Mouse (Mus musculus): Measurements from ENCODE around the gene Fam168a. TPM values are rescaled to one million over a fixed set of nuclear protein-coding genes. Genes with fewer than 3 reads are reported as not detected.

Gene Fam168a
- polyA plus RNA-seq, 1 experiment from 2014 or later: 27.8 TPM

GRCm38 (mm10) chr7:100855300-100855699, 148.9 kb downstream of the Fam168a start:
- H3K9ac ChIP-seq: 0 out of 2 replicates have a peak overlapping the region, but pooled peaks have one; percentile 6
- no peak; the same call in 1 of the 2 replicates for ATAC-seq (ENCODE audit: extremely low read depth, insufficient number of reproducible peaks, low FRiP score, low TSS enrichment)
- 47% methylated on average over 4 of the region's 4 CpGs for WGBS
- no peak overlapping the region for H3K4me3 ChIP-seq
- H3K27me3 ChIP-seq (replicated peaks): no peaks in the 10 kb centered on the region
- 0 out of 2 replicates have a peak, but pooled peaks cover 2% of the 10 kb centered on the region for H3K36me3 ChIP-seq
- H3K9me3 ChIP-seq: no peaks in the 10 kb centered on the region
- no peak overlapping the region for H3K4me2 ChIP-seq
- H3K27ac ChIP-seq (replicated peaks): peak overlapping the region; percentile 0; the same call in 1 of the 2 replicates
- H3K4me1 ChIP-seq: peaks cover 65% of the 10 kb centered on the region

- H3K9me3 ChIP-seq: no peaks in the 10 kb centered on the region
- H3K4me2 ChIP-seq: no peak overlapping the region
- ATAC-seq (ENCODE audit: extremely low read depth, insufficient number of reproducible peaks, low FRiP score, low TSS enrichment): no peak
- WGBS: 56% methylated on average over 5 of the region's 5 CpGs
- no peaks in the 10 kb centered on the region for H3K27me3 ChIP-seq (replicated peaks)
- peaks cover 72% of the 10 kb centered on the region for H3K4me1 ChIP-seq
- H3K36me3 ChIP-seq: no peaks in the 10 kb centered on the region
- H3K9ac ChIP-seq: 0 out of 2 replicates have a peak overlapping the region, but pooled peaks have one; percentile 6
- H3K27ac ChIP-seq (replicated peaks): peak overlapping the region; percentile 0; the same call in 1 of the 2 replicates
- H3K4me3 ChIP-seq: no peak overlapping the region
Measured at GRCm38 (mm10) chr7:100855795-100856573, 149.5 kb downstream of the Fam168a start.

GRCm38 (mm10) chr7:100860450-100860849, 154.0 kb downstream of the Fam168a start:
- Histone ChIP-seq H3K36me3 (no peaks in the 10 kb centered on the region), H3K4me3 (no peak overlapping the region), H3K4me2 (peak overlapping the region; percentile 18; the same call in 1 of the 2 replicates), H3K9me3 (no peaks in the 10 kb centered on the region), H3K9ac (peak overlapping the region; percentile 24; the same call in 1 of the 2 replicates), H3K27me3 (replicated peaks) (no peaks in the 10 kb centered on the region), H3K4me1 (peaks cover 48% of the 10 kb centered on the region), H3K27ac (replicated peaks) (no peak overlapping the region)
- no peak for ATAC-seq (ENCODE audit: extremely low read depth, insufficient number of reproducible peaks, low FRiP score, low TSS enrichment)
- 72% methylated on average over 3 of the region's 3 CpGs for WGBS

- no peak overlapping the region for H3K27ac ChIP-seq (replicated peaks)
- WGBS: 89% methylated on average over 5 of the region's 5 CpGs
Measured at GRCm38 (mm10) chr7:100861209-100861608, 154.8 kb downstream of the Fam168a start.

GRCm38 (mm10) chr7:100862353-100862752, 155.9 kb downstream of the Fam168a start:
- Histone ChIP-seq H3K4me2 (peak overlapping the region; percentile 98), H3K9ac (peak overlapping the region; percentile 86), H3K4me3 (peak overlapping the region; percentile 73), H3K27ac (replicated peaks) (peak overlapping the region; percentile 80), H3K9me3 (no peaks in the 10 kb centered on the region), H3K27me3 (replicated peaks) (no peaks in the 10 kb centered on the region), H3K36me3 (no peaks in the 10 kb centered on the region), H3K4me1 (peaks cover 41% of the 10 kb centered on the region)
- WGBS: 6% methylated on average over 4 of the region's 4 CpGs
- no peak for ATAC-seq (ENCODE audit: extremely low read depth, insufficient number of reproducible peaks, low FRiP score, low TSS enrichment)

More at GRCm38 (mm10) chr7:100861209-100861608, 154.8 kb downstream of the Fam168a start:
- Histone ChIP-seq H3K4me3 (no peak overlapping the region), H3K4me2 (no peak overlapping the region), H3K4me1 (peaks cover 40% of the 10 kb centered on the region), H3K9ac (no peak overlapping the region), H3K9me3 (no peaks in the 10 kb centered on the region), H3K27me3 (replicated peaks) (no peaks in the 10 kb centered on the region), H3K36me3 (no peaks in the 10 kb centered on the region)
- no peak for ATAC-seq (ENCODE audit: extremely low read depth, insufficient number of reproducible peaks, low FRiP score, low TSS enrichment)

DNA sequence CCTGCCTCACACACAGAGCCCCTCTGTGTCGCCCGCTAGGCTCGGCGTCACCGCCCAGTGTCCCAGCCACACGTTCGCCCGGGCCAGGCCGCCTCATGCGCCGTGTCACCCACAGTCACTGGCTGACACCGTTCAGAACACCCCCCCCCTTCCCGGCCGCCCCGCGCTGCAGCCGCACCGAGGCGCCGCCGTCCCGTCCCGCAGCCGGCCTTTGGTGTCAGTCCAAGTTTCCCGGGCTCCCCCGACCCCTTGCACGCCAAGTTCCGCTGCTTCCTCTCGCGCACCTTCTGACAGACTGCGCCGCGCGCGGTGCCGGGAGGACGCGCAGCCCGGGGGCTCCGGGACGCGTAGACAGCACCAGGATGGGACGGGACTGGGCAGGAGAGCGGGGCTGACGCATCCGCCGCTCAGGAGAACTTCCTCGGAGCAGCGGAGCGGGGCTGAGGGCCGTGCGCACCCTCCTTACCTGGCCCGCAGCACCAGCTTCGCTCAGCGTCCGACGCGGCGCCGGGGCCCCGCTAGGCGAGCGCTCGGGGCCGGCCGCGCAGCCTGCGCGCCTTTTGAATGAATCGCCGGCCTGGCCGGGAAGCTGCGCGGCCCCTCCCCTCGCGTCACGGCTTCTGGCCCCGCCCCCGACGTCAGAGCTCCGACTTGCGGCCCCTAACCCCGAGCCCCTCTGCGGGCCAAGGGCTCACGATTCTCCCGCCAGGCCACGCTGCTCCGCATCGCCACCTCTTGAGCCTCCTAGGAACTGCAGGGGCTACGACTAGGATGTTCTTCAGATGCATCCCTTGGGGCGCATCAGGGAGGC, 156.6 kb downstream of the Fam168a start, which contains the start of gene Relt:
Gene Relt, minus strand, starts transcription at position 619 of the 811 bp plus-strand sequence.
- H3K4me1 ChIP-seq: peaks cover 41% of the 10 kb centered on the region
- WGBS: 1% methylated on average over 87 of the region's 91 CpGs
- H3K4me3 ChIP-seq: peak within 1 kb of the TSS; percentile 73
- H3K4me2 ChIP-seq: peak within 1 kb of the TSS; percentile 98
- H3K9me3 ChIP-seq: no peaks in the 10 kb centered on the region
- H3K36me3 ChIP-seq: no peaks in the 10 kb centered on the region
- peak within 1 kb of the TSS; percentile 80 for H3K27ac ChIP-seq (replicated peaks)
- ATAC-seq (ENCODE audit: extremely low read depth, insufficient number of reproducible peaks, low FRiP score, low TSS enrichment): peak; percentile 76; the same call in 1 of the 2 replicates
- H3K9ac ChIP-seq: peak within 1 kb of the TSS; percentile 86
- no peaks in the 10 kb centered on the region for H3K27me3 ChIP-seq (replicated peaks)

DNA sequence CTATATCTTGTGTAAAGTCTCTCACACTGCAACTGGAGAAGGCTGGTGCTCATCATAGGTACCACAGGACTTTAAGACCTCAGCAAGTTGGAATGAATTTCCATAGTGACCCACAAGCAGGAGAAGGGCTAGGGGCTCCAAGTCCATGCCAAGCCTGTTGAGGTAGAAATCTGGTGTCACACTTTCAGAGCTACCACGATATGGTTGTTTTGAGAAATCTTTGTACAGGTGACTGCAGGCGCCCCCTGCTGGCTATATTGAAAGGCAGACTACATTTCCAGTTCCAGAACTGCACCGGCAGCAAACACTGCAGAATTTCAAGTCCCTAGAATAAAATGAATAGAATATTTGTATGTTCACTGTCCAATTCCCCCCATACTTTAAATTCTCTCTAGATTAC, 160.2 kb downstream of the Fam168a start:
- ATAC-seq (ENCODE audit: extremely low read depth, insufficient number of reproducible peaks, low FRiP score, low TSS enrichment): no peak
- Histone ChIP-seq H3K9ac (no peak overlapping the region), H3K27me3 (replicated peaks) (no peaks in the 10 kb centered on the region), H3K4me3 (no peak overlapping the region), H3K4me2 (no peak overlapping the region), H3K4me1 (peaks cover 38% of the 10 kb centered on the region), H3K36me3 (peaks cover 10% of the 10 kb centered on the region), H3K27ac (replicated peaks) (no peak overlapping the region), H3K9me3 (no peaks in the 10 kb centered on the region)
- 12% methylated on average over 3 of the region's 3 CpGs for WGBS

DNA sequence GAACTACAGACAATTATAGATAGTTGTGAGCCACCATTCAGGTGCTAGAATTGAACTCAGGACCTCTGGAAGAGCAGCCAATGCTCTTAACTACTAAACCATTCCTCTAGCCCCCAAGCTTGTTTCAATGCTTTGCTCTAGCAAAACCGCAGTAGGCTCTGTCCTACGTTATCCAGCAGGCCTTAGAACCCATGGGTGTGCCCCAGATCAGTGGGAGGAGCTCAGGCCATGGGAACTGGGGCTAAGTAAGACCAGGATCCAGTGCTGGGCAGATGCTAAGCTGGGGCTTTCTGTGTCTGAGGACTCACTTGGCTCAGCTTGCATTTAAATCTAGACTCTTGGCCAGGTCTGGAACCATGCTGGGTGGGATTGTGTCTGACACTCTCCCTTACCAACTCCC, 161.1 kb downstream of the Fam168a start:
- Histone ChIP-seq H3K27ac (replicated peaks) (no peak overlapping the region), H3K36me3 (peaks cover 18% of the 10 kb centered on the region), H3K9me3 (no peaks in the 10 kb centered on the region), H3K27me3 (replicated peaks) (no peaks in the 10 kb centered on the region), H3K4me2 (no peak overlapping the region), H3K9ac (no peak overlapping the region), H3K4me1 (peaks cover 38% of the 10 kb centered on the region), H3K4me3 (no peak overlapping the region)
- 46% methylated on average over 2 of the region's 2 CpGs for WGBS
- ATAC-seq (ENCODE audit: extremely low read depth, insufficient number of reproducible peaks, low FRiP score, low TSS enrichment): no peak

GRCm38 (mm10) chr7:100868551-100868950, 162.1 kb downstream of the Fam168a start:
- Histone ChIP-seq H3K27me3 (replicated peaks) (no peaks in the 10 kb centered on the region), H3K4me2 (no peak overlapping the region), H3K27ac (replicated peaks) (peak overlapping the region; percentile 31; the same call in 1 of the 2 replicates), H3K4me1 (peaks cover 41% of the 10 kb centered on the region), H3K9ac (peak overlapping the region; percentile 20; the same call in 1 of the 2 replicates), H3K9me3 (no peaks in the 10 kb centered on the region), H3K4me3 (no peak overlapping the region), H3K36me3 (peaks cover 28% of the 10 kb centered on the region)
- ATAC-seq (ENCODE audit: extremely low read depth, insufficient number of reproducible peaks, low FRiP score, low TSS enrichment): no peak
- WGBS: 53% methylated on average over 4 of the region's 4 CpGs

GRCm38 (mm10) chr7:100869877-100870629, 163.6 kb downstream of the Fam168a start:
- Histone ChIP-seq H3K9me3 (no peaks in the 10 kb centered on the region), H3K4me1 (peaks cover 42% of the 10 kb centered on the region), H3K36me3 (peaks cover 43% of the 10 kb centered on the region), H3K27ac (replicated peaks) (0 out of 2 replicates have a peak overlapping the region, but pooled peaks have one; percentile 9), H3K27me3 (replicated peaks) (no peaks in the 10 kb centered on the region), H3K4me2 (no peak overlapping the region), H3K4me3 (no peak overlapping the region), H3K9ac (0 out of 2 replicates have a peak overlapping the region, but pooled peaks have one; percentile 12)
- 79% methylated on average over 8 of the region's 8 CpGs for WGBS
- no peak for ATAC-seq (ENCODE audit: extremely low read depth, insufficient number of reproducible peaks, low FRiP score, low TSS enrichment)

All from heart, embryonic 13.5 days (tissue).